Mouse (Mus musculus) lung, postnatal 10 days (tissue): ENCODE data around the gene Gstt1.
"Not testable (repeated sequence)": the region's sequence is repeated elsewhere in the genome, so short reads cannot be mapped to it uniquely, and the experiment has no call there.

Experiments
- DNase-seq: peaks from one replicate; pipeline ENCODE4 v3.0.0; 2021

Gstt1 gene

GRCm38 (mm10) chr10:75804217-75804616 is 5.8 kb upstream of the Gstt1 start:
- DNase-seq = no peak

- DNase-seq = peak; percentile 71
These were observed 687 bp downstream of the Gstt1 start for GRCm38 (mm10) chr10:75797619-75798175.

GRCm38 (mm10) chr10:75796731-75797516 is 1.5 kb downstream of the Gstt1 start:
- peak; percentile 50 for DNase-seq

GRCm38 (mm10) chr10:75794880-75795279 is 3.5 kb downstream of the Gstt1 start:
- peak; percentile 75 for DNase-seq

GRCm38 (mm10) chr10:75790773-75791172 is 7.6 kb downstream of the Gstt1 start:
- no peak for DNase-seq

GRCm38 (mm10) chr10:75789841-75790240 is 8.5 kb downstream of the Gstt1 start:
- no peak for DNase-seq

GRCm38 (mm10) chr10:75789081-75789735 is 9.2 kb downstream of the Gstt1 start:
- DNase-seq = no peak

GRCm38 (mm10) chr10:75788277-75788676 is 10.1 kb downstream of the Gstt1 start:
- DNase-seq = no peak

GRCm38 (mm10) chr10:75785442-75785841 is 12.9 kb downstream of the Gstt1 start:
- DNase-seq = no peak

GRCm38 (mm10) chr10:75780769-75781578 is 17.4 kb downstream of the Gstt1 start, which contains the start of the genes Gm20441 and Gstt3:
Gene Gm20441, minus strand, starts transcription at chr10:75780954.
Gene Gstt3, minus strand, starts transcription at chr10:75781414.
- DNase-seq = peak; percentile 82

GRCm38 (mm10) chr10:75779206-75780174 is 18.9 kb downstream of the Gstt1 start:
- peak; percentile 45 for DNase-seq

GRCm38 (mm10) chr10:75777885-75778284 is 20.5 kb downstream of the Gstt1 start:
- DNase-seq = no peak

GRCm38 (mm10) chr10:75776562-75776961 is 21.8 kb downstream of the Gstt1 start:
- no peak for DNase-seq

- DNase-seq = no peak
These were observed 23.8 kb downstream of the Gstt1 start for GRCm38 (mm10) chr10:75774587-75774986.

- no peak for DNase-seq
These were observed 24.3 kb downstream of the Gstt1 start for GRCm38 (mm10) chr10:75774102-75774501.

- DNase-seq = peak; percentile 89
These were observed 25.4 kb downstream of the Gstt1 start, which contains the start of gene Ddt for GRCm38 (mm10) chr10:75772795-75773664. Gene Ddt, minus strand, starts transcription at chr10:75773414.

- DNase-seq = not testable (repeated sequence)
These were observed 30.6 kb downstream of the Gstt1 start for GRCm38 (mm10) chr10:75767756-75768155.

GRCm38 (mm10) chr10:75766856-75767255 is 31.5 kb downstream of the Gstt1 start:
- DNase-seq = no peak

- peak; percentile 83 for DNase-seq
These were observed 33.6 kb downstream of the Gstt1 start for GRCm38 (mm10) chr10:75764519-75765473.
